Mouse (Mus musculus): ENCODE measurements around the gene Mrps12. TPM values are rescaled to one million over a fixed set of nuclear protein-coding genes. Genes with fewer than 3 reads are reported as not detected.

Gene Mrps12
- 137 and 141 TPM in 2 replicates for total RNA-seq (2012; rRNA removed)
- 100 to 1,000 TPM in 1 of 2 experiments, not detected in 1; 126 TPM for polyA plus RNA-seq (2012; ENCODE audit: insufficient read depth in 1 of 2, insufficient read length in 2 of 2, low read depth in 1 of 2, low replicate concordance in 2 of 2, missing spikeins in 1 of 2)

DNA sequence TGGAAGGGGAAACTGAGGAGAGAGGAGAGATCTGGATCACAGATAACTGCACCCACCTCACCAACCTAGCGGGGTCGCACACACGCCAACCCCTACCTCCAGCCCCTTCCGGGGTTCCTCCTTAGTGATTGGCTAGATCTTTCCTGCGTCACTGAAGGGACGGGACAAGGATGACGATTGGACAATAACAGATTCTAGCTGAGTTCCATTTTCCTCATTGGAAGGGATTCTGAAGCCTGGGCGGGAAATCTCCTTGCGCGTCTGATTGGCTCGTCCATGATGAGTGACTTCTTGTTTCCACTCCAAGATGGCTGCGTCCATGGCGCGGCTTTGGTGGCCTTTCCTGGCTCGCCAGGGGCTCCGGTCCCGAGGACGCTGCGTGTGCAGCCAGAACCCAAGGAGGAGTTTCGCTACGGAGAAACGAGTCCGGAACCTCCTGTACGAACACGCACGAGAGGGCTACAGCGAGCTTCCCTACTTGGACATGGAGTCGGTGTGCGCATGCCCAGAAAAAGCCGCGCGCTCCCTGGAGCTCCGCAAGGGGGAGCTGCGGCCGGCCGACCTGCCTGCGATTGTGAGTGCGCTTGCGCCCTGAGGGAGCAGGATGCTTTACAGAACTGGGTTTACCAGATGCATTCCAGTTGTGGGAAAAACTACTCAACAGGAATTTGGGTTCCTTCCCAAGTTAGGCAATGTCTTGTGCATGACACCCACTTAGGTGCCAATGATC, at the start of gene Mrps12, which contains the start of gene Sars2:
TSS of gene Mrps12 (minus strand) at position 112 of the 730 bp plus-strand sequence.
TSS of gene Sars2 (plus strand) at position 284 of the 730 bp plus-strand sequence.
- H3K27ac ChIP-seq (ENCODE audit: control insufficient read depth, low read depth, low read length): peak within 1 kb of the TSS; percentile 82
- H3K4me1 ChIP-seq (ENCODE audit: control insufficient read depth in 1 of 2, insufficient read depth in 2 of 2, low read length in 2 of 2): peaks cover 0 to 4% of the 10 kb centered on the region in 2 experiments; a peak in 1 of 4 replicates
- H3K9ac ChIP-seq (ENCODE audit: control insufficient read depth, low read depth, low read length, poor library complexity, severe bottlenecking): peak within 1 kb of the TSS; percentile 89
- no peaks in the 10 kb centered on the region for H3K9me3 ChIP-seq (replicated peaks; ENCODE audit: insufficient read depth, low read length)
- H3K79me2 ChIP-seq (ENCODE audit: control insufficient read depth, insufficient read depth, low read length, poor library complexity): peaks cover 5% of the 10 kb centered on the region; the same call in 1 of the 2 replicates
- H3K36me3 ChIP-seq (ENCODE audit: control insufficient read depth in 1 of 2, insufficient read depth in 2 of 2, low read length in 2 of 2): no peaks in the 10 kb centered on the region
- H3K27me3 ChIP-seq (ENCODE audit: control insufficient read depth in 1 of 2, insufficient read depth in 2 of 2, low read length in 2 of 2): no peaks in the 10 kb centered on the region
- peak within 1 kb of the TSS; percentile 69 to 86 for H3K4me3 ChIP-seq (ENCODE audit: control insufficient read depth in 1 of 2, insufficient read depth in 1 of 2, low read depth in 2 of 2, low read length in 2 of 2)
- DNase-seq (ENCODE audit: low read depth, low spot score): peak; percentile 99
- peak; percentile 90 for TF ChIP-seq NELFE (IDR thresholded peaks at IDR 0.05; ENCODE audit: low read depth, low read length)
- 0 out of 2 replicates have a peak, but pooled peaks have one; percentile 15 for TF ChIP-seq MAX (IDR thresholded peaks at IDR 0.05; ENCODE audit: low read length)
- no peak for TF ChIP-seq ZNF384 (IDR thresholded peaks at IDR 0.05; ENCODE audit: low read depth, low read length)
- no peak for TF ChIP-seq POLR2AphosphoS5 (IDR thresholded peaks at IDR 0.05; ENCODE audit: borderline replicate concordance, low read depth, low read length)
- TF ChIP-seq MYB (IDR thresholded peaks at IDR 0.05; ENCODE audit: low read depth, low read length): no peak
- TF ChIP-seq MYC (IDR thresholded peaks at IDR 0.05; ENCODE audit: low read depth, low read length): peak; percentile 73; the same call in 1 of the 2 replicates
- TF ChIP-seq UBTF (IDR thresholded peaks at IDR 0.05; ENCODE audit: borderline replicate concordance, insufficient read depth, low read depth, low read length): no peak
- no peak for TF ChIP-seq CHD1 (IDR thresholded peaks at IDR 0.05; ENCODE audit: low read depth, low read length)
- TF ChIP-seq RCOR1 (IDR thresholded peaks at IDR 0.05; ENCODE audit: low read depth, low read length): no peak
- TF ChIP-seq TAL1 (IDR thresholded peaks at IDR 0.05; ENCODE audit: low read length): no peak
- no peak for TF ChIP-seq MEF2A (IDR thresholded peaks at IDR 0.05; ENCODE audit: extremely low read depth, insufficient replicate concordance, low read depth, low read length, poor library complexity, severe bottlenecking)
- TF ChIP-seq GATA1 (IDR thresholded peaks at IDR 0.05; ENCODE audit: low read depth, low read length): peak; percentile 89
- no peak for TF ChIP-seq GABPA (IDR thresholded peaks at IDR 0.05; ENCODE audit: low read depth, low read length)
- TF ChIP-seq TBP (IDR thresholded peaks at IDR 0.05; ENCODE audit: low read depth, low read length): peak; percentile 74
- TF ChIP-seq SIN3A (IDR thresholded peaks at IDR 0.05; ENCODE audit: low read length): peak; percentile 57; the same call in 1 of the 2 replicates
- TF ChIP-seq ELF1 (IDR thresholded peaks at IDR 0.05; ENCODE audit: low read depth, low read length): peak; percentile 92
- no peak for TF ChIP-seq EP300 (IDR thresholded peaks at IDR 0.05; ENCODE audit: low read depth in 1 of 2, low read length in 2 of 2)
- no peak for TF ChIP-seq USF1 (IDR thresholded peaks at IDR 0.05; ENCODE audit: low read depth, low read length)
- TF ChIP-seq MAFK (IDR thresholded peaks at IDR 0.05; ENCODE audit: borderline replicate concordance, low read depth, low read length): no peak
- peak; percentile 83 for TF ChIP-seq NRF1 (IDR thresholded peaks at IDR 0.05; ENCODE audit: insufficient read depth, low read depth, low read length, poor library complexity, severe bottlenecking)
- TF ChIP-seq USF2 (IDR thresholded peaks at IDR 0.05; ENCODE audit: borderline replicate concordance in 1 of 2, insufficient read depth in 1 of 2, low read depth in 1 of 2, low read length in 2 of 2): no peak
- peak; percentile 67; the same call in 1 of the 2 replicates for TF ChIP-seq CHD2 (IDR thresholded peaks at IDR 0.05; ENCODE audit: low read length)
- no peak; the same call in none of the 2 replicates for TF ChIP-seq MXI1 (IDR thresholded peaks at IDR 0.05; ENCODE audit: low read depth, low read length)
- TF ChIP-seq POLR2AphosphoS2 (IDR thresholded peaks at IDR 0.05; ENCODE audit: low read length): peak; percentile 81
- TF ChIP-seq CTCF (IDR thresholded peaks at IDR 0.05 in 2 of 3, conservative IDR thresholded peaks at IDR 0.05 in 1 of 3; ENCODE audit: control insufficient read depth in 1 of 3, insufficient read depth in 1 of 3, low read depth in 2 of 3, low read length in 3 of 3, poor library complexity in 1 of 3, severe bottlenecking in 1 of 3): peak; percentile 68 to 90 (median 80)
- TF ChIP-seq KAT2A (conservative IDR thresholded peaks at IDR 0.05; ENCODE audit: low read depth, low read length): no peak; the same call in 1 of the 2 replicates
- TF ChIP-seq BHLHE40 (IDR thresholded peaks at IDR 0.05; ENCODE audit: borderline replicate concordance, low read depth, low read length): no peak
- TF ChIP-seq RAD21 (IDR thresholded peaks at IDR 0.05; ENCODE audit: low read depth, low read length): peak; percentile 23
- TF ChIP-seq POLR2A (IDR thresholded peaks at IDR 0.05; ENCODE audit: control insufficient read depth in 1 of 2, insufficient read depth in 1 of 2, low read depth in 1 of 2, low read length in 2 of 2, poor library complexity in 1 of 2): peak; percentile 73 to 96
- no peak for TF ChIP-seq JUND (IDR thresholded peaks at IDR 0.05; ENCODE audit: low read depth, low read length)
- peak; percentile 59 for TF ChIP-seq SMC3 (IDR thresholded peaks at IDR 0.05; ENCODE audit: low read depth, low read length)
- TF ChIP-seq ZMIZ1 (IDR thresholded peaks at IDR 0.05; ENCODE audit: low read depth, low read length): 0 out of 2 replicates have a peak, but pooled peaks have one; percentile 74
- peak; percentile 95 for TF ChIP-seq E2F4 (IDR thresholded peaks at IDR 0.05; ENCODE audit: borderline replicate concordance, low read depth, low read length)
- TF ChIP-seq TCF12 (IDR thresholded peaks at IDR 0.05; ENCODE audit: low read depth, low read length): no peak
- no peak for TF ChIP-seq ZKSCAN1 (IDR thresholded peaks at IDR 0.05; ENCODE audit: low read depth, low read length)
